Mouse (Mus musculus) left cerebral cortex, adult 8-10 months (tissue): ENCODE results near the gene Tm6sf2. TPM values are rescaled to one million over a fixed set of nuclear protein-coding genes. Genes with fewer than 3 reads are reported as not detected.

Experiments
- DNase-seq, 2 experiments: peaks; one replicate each; pipeline ENCODE4 v3.0.0; 2022; ENCODE audit warnings: low spot score in 2 of 2
- total RNA-seq, 4 experiments: library from RNA; stranded (reverse); gene quantifications; 2 replicates each; pipeline ENCODE4 v1.2.4; 2022

The Tm6sf2 gene
- total RNA-seq, 4 experiments from 2014 or later: 1.1 to 4.6 (median 1.4) TPM

DNA sequence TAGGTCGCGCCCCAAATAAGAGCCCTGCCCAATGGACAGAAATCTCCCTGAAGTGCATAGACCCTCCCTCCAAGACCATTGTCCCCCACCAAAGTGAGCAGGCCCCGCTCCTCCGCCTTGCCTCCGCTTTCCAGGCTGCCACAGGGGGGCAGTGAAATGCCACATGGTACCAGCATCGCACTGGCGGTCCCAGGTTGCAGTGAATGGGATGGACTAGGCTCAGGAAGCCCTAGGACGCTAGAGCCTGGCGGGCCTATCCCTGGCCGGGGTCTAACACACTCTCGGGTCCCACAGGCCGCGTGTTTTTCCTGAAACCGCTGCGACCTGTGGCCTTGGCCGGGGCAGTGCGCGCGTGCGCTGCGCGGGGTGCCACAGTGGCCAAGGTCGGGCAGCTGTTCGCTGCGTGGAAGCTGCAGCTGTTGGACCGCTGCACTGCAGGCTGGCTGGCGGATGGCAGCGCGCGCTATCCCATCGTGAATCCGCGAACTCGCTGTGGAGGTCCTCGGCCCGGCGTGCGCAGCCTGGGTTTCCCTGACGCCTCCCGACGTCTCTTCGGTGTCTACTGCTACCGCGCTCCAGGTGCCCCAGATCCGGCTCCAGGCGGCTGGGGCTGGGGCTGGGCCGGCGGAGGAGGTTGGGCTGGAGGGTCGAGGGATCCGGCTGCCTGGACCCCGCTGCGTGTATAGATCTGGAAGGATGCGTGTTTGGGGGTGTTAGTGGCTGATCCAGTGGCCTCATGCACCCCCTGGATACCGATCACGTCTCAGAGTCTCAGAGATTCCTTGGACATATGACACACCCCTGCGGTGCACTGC, 15.3 kb downstream of the Tm6sf2 start:
- DNase-seq: peak in 1 of 2 experiments; percentile 59

DNA sequence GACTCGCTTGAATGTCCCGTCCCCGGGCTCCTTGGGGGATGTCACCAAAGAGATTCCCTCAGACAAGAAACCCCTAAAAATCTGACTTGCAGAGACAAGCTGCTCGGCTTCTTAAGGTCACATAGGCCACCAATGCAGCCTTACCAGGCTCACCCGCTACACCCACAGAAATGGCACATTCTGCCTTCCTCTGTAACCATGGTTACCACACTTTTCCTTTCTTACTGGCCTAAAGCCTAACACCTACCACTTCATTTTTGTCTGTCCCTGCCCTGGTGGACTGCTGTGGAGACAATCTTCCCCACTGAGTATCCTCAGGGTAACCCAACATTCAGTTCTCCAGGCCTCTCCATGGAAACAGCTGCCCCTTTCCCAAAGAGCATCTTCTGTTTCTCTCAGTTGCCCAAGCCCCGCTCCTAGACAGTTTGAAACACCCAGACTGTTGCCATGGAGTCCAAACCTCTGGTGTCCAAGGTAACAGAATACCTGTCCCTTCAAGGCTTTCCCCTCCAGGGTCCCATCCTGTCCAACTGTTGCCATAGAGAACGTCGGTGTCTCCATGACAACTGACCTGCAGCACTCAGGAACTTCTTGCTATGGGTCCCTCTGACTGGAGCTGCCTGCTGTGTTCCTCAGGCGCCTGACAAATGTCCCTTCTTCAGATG, 16.7 kb downstream of the Tm6sf2 start:
- no peak for DNase-seq

GRCm38 (mm10) chr8:70092786-70093185, 20.1 kb downstream of the Tm6sf2 start:
- no peak for DNase-seq

DNA sequence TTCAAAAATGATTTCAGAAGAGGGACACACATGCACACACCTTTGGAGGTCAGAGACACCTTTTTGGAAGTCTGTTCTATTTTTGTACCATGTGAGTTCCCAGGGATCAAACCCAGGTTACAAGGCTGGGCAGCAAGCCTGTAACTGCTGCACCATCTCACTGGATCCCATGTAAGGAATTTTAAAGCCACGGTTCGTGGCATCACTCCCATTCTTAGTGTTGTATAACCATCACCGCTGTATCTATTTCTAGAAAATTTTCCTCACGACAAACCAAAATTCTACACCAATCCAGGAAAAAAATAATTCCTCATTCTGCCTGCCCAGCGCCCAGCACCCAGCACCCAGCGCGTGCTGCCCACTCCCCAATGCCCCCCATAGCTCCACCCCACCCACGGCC, 26.6 kb downstream of the Tm6sf2 start:
- peak in 1 of 2 experiments; percentile 69 for DNase-seq

GRCm38 (mm10) chr8:70100241-70100640, 27.5 kb downstream of the Tm6sf2 start:
- peak in 1 of 2 experiments; percentile 64 for DNase-seq

DNA sequence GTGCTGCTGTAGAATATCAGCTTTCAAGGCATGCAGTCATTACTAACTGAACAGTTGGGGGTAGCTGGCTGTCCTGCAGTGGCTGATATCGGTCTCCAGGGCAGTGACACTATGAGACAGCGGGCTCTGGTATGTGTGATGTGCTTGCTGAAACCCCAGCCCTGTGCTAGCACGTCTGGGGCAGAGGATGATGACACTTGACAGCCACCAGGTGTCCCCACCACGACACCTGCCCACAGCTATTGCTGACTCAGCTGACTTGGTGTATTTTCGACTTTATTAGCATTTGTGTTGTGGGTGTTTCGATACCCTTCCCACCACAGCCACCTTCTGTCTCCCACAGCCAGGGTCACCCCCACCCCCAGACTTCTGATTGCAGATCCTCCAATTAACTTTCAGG, 31.8 kb downstream of the Tm6sf2 start:
- DNase-seq: no peak

DNA sequence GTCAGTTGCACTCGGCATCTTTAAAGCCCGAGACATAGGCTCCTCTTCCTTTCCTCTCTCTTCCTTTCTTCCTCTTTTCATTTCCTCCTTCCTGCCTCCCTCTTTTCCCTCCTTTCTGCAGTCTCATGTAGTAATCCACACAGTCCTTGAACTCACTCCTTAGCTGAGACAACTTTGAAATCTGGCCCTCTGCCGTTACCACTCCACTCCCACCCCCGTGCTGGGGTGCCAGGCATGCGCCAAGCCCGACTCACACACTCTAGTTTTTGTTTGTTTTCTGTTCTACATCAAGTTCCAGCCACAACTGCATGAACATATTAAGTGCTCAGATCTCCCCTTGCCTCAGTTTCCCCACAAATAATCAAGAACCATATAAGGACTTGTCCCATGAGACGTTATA, 32.2 kb downstream of the Tm6sf2 start:
- DNase-seq: no peak

GRCm38 (mm10) chr8:70110451-70110850, 37.7 kb downstream of the Tm6sf2 start:
- no peak for DNase-seq

DNA sequence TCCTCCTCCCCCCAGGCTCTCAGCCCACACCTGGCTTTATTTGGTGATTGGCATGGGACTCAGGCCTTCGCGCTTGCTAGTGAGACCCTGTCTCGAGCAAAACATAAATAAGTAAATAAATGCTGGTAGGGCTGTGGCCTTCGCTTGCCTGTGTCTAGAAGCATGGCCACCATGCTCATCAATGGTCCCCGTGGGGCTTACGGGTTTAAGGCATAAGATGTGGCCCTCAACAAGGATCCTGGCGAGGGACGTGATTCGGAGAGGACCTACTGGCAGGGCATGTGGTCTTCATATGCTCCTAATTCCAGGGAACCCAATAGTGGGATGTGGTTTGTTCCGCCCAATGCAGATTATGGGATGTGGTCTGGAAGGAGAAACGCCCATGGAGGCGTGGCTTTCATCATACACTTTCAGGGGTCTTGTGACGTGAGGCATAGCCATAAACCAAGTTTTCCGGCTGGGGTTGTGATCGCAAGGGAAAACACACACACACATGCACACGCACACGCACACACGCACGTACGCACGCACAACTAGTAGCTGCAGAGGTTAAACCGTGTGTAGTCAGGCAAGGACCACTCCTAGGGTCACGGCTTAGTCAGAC, 38.6 kb downstream of the Tm6sf2 start:
- no peak for DNase-seq

DNA sequence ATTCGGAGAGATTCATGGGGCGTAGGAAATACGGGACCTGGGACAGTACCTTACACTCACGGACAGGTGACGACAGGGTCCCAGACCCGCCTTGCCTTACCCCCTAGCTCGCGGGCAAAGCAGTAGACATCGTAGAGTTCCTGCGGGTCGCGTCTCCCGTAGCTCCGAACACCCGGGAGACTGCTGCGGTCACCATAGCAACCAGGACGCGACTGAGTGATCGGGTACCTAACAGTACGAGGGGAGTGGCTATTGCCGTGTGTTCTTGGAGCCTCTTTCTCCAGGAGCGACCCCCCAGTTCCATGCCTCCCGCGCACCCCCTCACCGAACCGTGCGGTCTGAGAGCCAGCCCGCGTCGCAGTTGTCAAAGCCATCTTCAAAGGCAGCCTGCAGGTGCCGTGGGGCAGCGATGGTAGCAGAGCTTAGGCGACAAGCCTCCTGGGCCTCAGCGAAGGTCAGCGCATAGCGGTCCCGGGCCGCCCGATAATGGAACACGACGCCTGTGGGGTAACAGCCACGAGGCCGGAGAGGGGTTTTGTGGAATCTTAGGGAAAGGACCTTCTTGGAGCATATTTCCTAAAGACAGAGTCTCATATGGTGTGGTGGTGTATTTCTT, 39.8 kb downstream of the Tm6sf2 start:
- no peak for DNase-seq

DNA sequence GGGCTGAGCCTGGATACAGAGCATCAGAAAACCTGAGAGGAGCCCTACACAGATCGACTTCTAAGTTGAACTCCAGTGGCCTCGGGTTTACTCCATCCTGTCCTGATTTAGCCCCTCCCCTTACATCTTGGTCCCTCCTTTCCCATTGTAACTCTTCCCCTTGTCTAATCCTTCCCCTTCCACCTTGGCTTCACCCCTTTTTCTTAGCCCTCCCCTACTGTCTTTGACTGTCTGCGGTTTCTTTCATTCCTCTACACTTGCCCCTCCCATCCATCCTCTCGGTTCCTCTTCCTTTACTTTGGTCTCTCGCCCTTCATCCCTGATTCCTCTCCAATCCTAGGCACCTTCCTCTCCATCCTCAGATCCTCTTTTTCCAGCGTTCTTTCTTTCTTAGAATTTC, 41.8 kb downstream of the Tm6sf2 start:
- no peak for DNase-seq

DNA sequence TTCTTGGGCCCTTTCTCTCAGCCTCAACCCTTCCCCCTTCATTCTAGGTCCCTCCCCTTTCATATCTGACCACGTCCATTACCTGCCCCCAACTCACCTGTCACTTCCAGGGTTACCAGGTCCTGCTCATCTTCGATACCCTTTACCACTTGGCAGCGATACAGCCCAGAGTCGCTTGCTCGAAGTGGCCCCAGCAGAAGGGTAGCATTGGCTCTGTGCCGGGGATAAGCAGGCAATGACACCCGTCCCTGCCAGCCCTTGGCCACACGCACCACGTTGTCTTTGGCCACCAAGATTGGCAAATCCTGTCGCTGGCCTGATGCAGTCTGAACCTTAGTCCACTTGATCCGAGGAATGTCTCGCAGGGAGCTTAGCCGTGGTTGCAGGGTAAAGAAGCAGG, 42.2 kb downstream of the Tm6sf2 start:
- no peak for DNase-seq

DNA sequence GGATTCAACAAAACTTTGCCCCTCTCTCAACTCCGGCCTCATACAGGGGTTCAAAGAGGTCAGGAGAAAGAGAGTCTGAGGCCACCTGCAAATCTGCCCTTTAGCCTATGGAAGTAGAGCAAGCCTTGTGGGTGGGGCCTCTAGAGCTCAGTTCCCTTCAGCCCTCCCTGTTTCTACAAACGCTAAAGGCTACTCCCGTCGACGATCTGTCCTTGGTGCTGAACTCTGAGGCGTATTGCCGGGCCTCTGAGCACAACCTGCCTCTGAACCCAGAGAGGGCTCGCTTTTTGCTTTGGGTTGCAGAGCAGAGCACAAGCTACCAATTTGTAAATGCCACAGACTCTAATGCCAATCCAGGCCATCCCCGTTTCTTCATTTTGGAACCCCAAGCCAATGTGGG, 44.9 kb downstream of the Tm6sf2 start:
- no peak for DNase-seq

- DNase-seq: peak in 1 of 2 experiments; percentile 85
These were observed 46.3 kb downstream of the Tm6sf2 start for GRCm38 (mm10) chr8:70118726-70119700.

GRCm38 (mm10) chr8:70120667-70121066, 47.9 kb downstream of the Tm6sf2 start, which contains the start of gene Ncan:
Ncan (minus strand) TSS chr8:70120873.
- DNase-seq: peak; percentile 89 to 91

DNA sequence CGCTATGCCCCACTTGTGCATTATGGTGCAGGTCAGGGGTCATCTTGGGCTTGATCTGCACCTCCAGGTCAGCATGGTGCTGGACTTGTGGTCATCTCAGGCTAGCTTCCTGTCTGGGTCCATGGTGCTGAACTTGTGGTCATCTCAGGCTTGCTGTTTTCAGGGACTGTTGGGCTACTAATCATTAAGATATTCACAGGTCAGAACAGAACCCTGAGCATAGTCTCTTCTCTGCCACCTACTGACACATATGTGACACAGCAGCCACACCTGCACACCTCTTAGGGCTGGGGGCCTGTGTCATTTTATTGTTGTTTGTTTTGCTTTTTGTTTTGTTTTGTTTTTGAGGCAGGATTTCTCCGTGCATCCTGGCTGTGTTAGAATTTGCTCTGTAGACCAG, 50.1 kb downstream of the Tm6sf2 start:
- no peak for DNase-seq

- peak in 1 of 2 experiments; percentile 56 for DNase-seq
These were observed 52.3 kb downstream of the Tm6sf2 start for GRCm38 (mm10) chr8:70124992-70125391.

GRCm38 (mm10) chr8:70128435-70128834, 55.7 kb downstream of the Tm6sf2 start:
- no peak for DNase-seq

GRCm38 (mm10) chr8:70129309-70129952, 56.7 kb downstream of the Tm6sf2 start:
- peak in 1 of 2 experiments; percentile 87 for DNase-seq
